Mouse (Mus musculus): ENCODE results near the gene Arf3.
A peak's percentile ranks its signal among the peaks of the same experiment; 100 is the strongest.

DNA sequence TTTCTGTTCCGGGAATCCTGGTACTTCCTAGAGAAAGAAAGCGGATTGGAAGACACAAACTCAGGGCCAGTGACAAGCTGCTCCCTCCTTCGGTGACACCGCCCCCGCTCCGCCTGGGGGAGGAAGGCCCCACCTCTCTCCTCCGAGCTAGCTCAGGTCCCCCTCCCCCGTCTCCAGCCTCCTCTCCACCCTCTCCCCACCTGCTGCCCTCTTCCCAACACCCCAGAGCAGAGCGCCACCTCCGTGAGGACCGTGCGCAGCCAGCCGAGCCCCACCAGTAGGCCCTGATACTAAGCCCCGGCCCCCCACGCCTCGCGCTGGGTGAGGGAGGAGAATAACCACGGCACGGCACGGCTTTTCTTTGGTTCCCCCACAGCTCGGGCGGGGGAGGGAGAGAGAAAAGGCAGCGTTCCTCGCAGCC is 803 bp downstream of the Arf3 start:
- TF ChIP-seq POLR2A (IDR thresholded peaks at IDR 0.05; ENCODE audit: borderline replicate concordance, extremely low read depth, low read depth, low read length) (0 out of 2 replicates have a peak, but pooled peaks have one; percentile 21), CTCF (IDR thresholded peaks at IDR 0.05; ENCODE audit: insufficient read depth, low read length) (no peak)
